Mouse (Mus musculus) E14TG2a.4 (cell line): ENCODE data around the gene Bpifa1.

ENCODE experiments used
- H3K27me3 ChIP-seq: 2 replicates; pipeline ENCODE4 v1.6.1; 2014; ENCODE audit warnings: low read length, control low read depth; ENCODE audit not compliant: insufficient read depth
- H3K36me3 ChIP-seq: 2 replicates; pipeline ENCODE4 v1.6.1; 2014; ENCODE audit warnings: low read length, control low read depth; ENCODE audit not compliant: insufficient read depth
- H3K4me1 ChIP-seq: replicated peaks from 2 replicates; pipeline ENCODE4 v1.6.1; 2014; ENCODE audit warnings: low read depth, low read length, control low read depth
- H3K4me3 ChIP-seq: replicated peaks from 2 replicates; pipeline ENCODE4 v1.5.1; 2014; ENCODE audit warnings: mild to moderate bottlenecking, low read length
- H3K9me3 ChIP-seq: 2 replicates; pipeline ENCODE4 v1.6.1; 2014; ENCODE audit warnings: low read length, control low read depth
- CTCF ChIP-seq: conservative IDR thresholded peaks from 2 replicates; pipeline ENCODE4 v1.5.1; 2014; ENCODE audit warnings: low read length
- NANOG ChIP-seq: IDR thresholded peaks from 2 replicates; pipeline ENCODE4 v1.6.1; 2014; ENCODE audit warnings: borderline replicate concordance, low read length, mixed read lengths
- POU5F1 ChIP-seq: IDR thresholded peaks from 2 replicates; pipeline ENCODE4 v1.6.1; 2014; ENCODE audit warnings: low read length, borderline replicate concordance

Bpifa1 gene

DNA sequence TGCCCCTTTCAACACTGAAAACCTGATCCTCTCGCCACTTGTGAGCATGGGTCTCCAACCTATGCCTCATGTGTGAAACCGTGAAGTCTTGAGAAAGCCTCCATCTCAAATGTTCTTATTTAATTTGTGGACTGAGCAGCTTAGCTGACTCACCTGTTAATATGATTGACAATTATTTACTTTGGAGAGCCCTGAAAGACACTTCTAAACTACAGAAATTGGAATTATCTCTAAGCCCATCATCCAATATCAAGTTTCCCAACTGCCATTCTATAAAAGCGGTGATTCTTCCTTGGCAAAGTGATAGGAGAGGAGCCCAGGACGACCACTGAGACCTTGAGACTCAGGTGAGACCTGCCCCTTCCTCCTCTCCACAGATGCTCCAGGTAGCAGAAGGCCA is at the start of gene Bpifa1:
Gene Bpifa1, plus strand, starts transcription at position 301 of the 400 bp plus-strand sequence.
- Histone ChIP-seq H3K27me3 (no peaks in the 10 kb centered on the region), H3K36me3 (no peaks in the 10 kb centered on the region), H3K9me3 (no peaks in the 10 kb centered on the region), H3K4me1 (no peaks in the 10 kb centered on the region), H3K4me3 (no peak within 1 kb of the TSS)
- TF ChIP-seq NANOG (no peak), POU5F1 (no peak), CTCF (no peak)

DNA sequence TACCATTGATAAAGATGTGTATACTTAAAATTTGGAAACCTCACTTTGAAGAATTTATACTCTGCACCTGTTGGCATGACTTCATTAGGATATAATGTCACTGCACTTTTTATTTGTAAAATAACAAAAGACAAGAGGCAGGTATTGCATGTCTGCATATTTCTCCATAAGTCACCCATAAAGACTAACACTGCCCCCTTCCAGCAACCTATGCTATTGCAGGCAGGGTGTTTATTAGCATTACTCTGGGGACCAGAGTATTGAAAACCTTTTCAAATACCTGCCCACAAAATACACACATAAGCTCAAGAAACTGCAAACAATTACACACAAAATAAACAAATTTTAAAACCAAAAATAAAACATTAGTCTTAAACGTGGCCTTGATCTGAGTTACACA is 44.9 kb upstream of the Bpifa1 start:
- Histone ChIP-seq H3K9me3 (no peaks in the 10 kb centered on the region), H3K4me1 (no peaks in the 10 kb centered on the region), H3K36me3 (no peaks in the 10 kb centered on the region), H3K4me3 (no peak overlapping the region), H3K27me3 (no peaks in the 10 kb centered on the region)
- peak; percentile 76 for TF ChIP-seq CTCF
- no peak for TF ChIP-seq NANOG
- no peak for TF ChIP-seq POU5F1

DNA sequence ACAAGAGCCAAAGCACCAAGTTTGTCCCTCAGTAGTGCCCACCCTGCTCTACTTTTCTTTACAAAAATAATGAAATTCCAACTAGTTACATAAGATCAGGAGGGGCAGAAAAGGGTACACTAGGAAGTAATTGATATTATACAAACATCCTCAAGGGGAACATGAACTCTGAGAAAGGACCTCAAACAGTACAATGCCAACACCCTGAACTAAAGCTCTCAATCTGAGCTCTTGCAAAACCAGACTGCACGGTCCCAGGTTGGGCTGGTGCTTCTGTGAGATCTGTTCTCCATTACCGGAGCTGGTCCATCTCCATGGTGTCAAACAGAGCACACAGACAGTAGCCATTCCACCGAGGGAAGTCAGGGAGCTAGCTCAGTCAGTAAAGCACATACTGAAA is 25.3 kb upstream of the Bpifa1 start:
- Histone ChIP-seq H3K36me3 (no peaks in the 10 kb centered on the region), H3K4me1 (no peaks in the 10 kb centered on the region), H3K4me3 (no peak overlapping the region), H3K9me3 (no peaks in the 10 kb centered on the region), H3K27me3 (no peaks in the 10 kb centered on the region)
- TF ChIP-seq POU5F1 (no peak), NANOG (no peak), CTCF (no peak)

DNA sequence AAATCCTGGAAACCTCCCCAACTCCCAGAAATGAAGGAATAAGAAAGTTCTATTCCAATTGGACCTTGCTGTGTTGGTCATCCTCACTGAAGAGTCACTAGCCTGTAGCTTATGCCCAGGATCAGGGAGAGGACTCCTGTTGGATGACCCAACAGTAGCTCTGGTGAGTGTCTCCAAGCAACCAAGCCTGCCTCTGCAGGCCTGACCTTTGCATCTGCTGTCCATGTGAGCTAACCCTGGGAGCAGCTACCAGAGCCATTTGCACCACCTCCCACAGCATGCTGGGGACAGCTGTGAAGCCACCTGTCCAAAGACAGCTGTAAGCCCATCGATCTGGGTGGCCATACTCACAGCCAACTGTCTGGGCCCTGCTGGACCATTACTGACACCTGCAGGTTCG is 12.6 kb upstream of the Bpifa1 start, which contains the start of gene Bpifa3:
Gene Bpifa3, plus strand, starts transcription at position 217 of the 400 bp plus-strand sequence.
- TF ChIP-seq NANOG (no peak), CTCF (no peak), POU5F1 (no peak)

DNA sequence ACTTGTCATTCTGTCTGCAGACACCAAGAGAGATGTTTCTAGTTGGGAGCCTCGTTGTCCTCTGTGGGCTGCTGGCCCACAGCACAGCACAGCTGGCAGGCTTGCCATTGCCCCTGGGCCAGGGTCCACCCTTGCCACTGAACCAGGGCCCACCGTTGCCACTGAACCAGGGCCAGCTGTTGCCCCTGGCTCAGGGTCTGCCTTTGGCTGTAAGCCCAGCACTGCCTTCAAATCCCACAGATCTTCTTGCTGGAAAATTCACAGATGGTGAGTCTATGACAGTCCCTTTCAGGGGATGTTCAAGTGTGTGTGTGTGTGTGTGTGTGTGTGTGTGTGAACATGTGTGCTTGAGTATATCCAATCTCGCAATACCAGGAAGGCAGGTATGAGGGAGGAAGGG is 1.1 kb downstream of the Bpifa1 start:
- Histone ChIP-seq H3K4me1 (no peaks in the 10 kb centered on the region), H3K4me3 (no peak overlapping the region), H3K9me3 (no peaks in the 10 kb centered on the region), H3K36me3 (no peaks in the 10 kb centered on the region), H3K27me3 (no peaks in the 10 kb centered on the region)
- TF ChIP-seq CTCF, result no peak
- TF ChIP-seq NANOG, result no peak
- no peak for TF ChIP-seq POU5F1

More for the DNA sequence above, 12.6 kb upstream of the Bpifa1 start, which contains the start of gene Bpifa3:
- Histone ChIP-seq H3K9me3 (no peaks in the 10 kb centered on the region), H3K4me3 (no peak within 1 kb of the TSS), H3K27me3 (no peaks in the 10 kb centered on the region), H3K4me1 (no peaks in the 10 kb centered on the region), H3K36me3 (no peaks in the 10 kb centered on the region)

DNA sequence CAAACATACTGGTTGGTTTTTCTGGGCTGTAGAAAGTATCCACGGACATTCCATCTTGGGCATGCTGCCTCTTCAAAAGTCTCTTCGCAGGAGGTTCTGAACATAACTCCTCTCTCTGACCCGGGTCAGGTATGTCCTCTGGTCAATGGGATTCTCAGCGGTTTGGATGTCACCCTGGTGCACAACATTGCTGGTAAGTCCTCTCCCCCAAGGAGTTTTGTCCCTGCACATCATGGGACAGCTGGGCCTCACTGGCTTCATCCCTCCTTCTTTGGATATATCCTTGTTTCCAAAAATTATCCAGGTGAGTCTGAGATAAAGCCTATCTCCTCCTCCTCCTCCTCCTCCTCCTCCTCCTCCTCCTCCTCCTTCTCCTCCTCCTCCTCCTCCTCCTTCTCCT is 4.8 kb downstream of the Bpifa1 start:
- Histone ChIP-seq H3K4me3 (no peak overlapping the region), H3K4me1 (no peaks in the 10 kb centered on the region), H3K27me3 (no peaks in the 10 kb centered on the region), H3K9me3 (no peaks in the 10 kb centered on the region), H3K36me3 (no peaks in the 10 kb centered on the region)
- TF ChIP-seq POU5F1 (no peak), CTCF (no peak), NANOG (no peak)

DNA sequence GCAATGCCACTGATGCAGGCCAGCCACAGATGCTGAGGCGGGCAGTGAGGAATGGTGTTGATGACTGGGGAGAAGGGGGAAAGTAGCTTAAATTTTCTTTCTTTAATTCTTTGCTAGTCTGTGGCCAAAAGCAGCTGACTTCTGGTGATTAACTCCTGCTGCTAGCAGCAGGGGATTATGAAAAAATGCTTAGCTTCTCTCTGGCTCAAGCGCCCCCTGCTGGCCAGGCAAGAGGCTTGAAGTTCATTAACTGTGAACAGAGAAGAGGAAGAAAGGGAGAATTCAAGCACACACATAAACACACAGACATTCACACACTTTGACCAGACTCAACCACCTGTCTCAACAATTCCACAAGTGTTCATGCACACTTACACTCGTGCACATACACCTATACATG is 15.8 kb downstream of the Bpifa1 start:
- H3K27me3 ChIP-seq, result no peaks in the 10 kb centered on the region
- no peak overlapping the region for H3K4me3 ChIP-seq
- H3K4me1 ChIP-seq, result no peaks in the 10 kb centered on the region
- peak; percentile 70 for TF ChIP-seq CTCF
- no peak for TF ChIP-seq POU5F1
- no peak for TF ChIP-seq NANOG
- H3K36me3 ChIP-seq, result no peaks in the 10 kb centered on the region
- H3K9me3 ChIP-seq, result no peaks in the 10 kb centered on the region

DNA sequence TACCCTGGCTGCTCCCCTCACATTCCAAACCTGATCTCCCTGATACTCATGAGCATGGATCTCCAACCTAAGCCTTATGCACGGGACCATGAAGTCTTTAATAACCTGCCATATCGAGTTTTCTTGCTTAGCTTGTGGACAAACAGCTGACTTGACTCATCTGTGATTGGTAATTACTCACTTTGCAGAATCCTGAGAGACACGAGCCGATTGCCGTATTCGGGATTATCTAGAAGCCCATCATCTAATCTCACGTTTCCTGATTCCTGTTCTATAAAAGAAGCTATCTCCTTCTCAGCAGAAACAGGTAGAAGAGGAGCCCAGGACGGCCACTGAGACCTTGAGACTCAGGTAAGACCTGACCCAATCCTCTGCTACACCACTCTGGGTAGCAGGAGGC is 19.6 kb downstream of the Bpifa1 start, which contains the start of gene Bpifa5:
Gene Bpifa5, plus strand, starts transcription at position 301 of the 400 bp plus-strand sequence.
- TF ChIP-seq NANOG (no peak), CTCF (no peak), POU5F1 (no peak)
- Histone ChIP-seq H3K4me1 (no peaks in the 10 kb centered on the region), H3K9me3 (no peaks in the 10 kb centered on the region), H3K27me3 (no peaks in the 10 kb centered on the region), H3K4me3 (no peak within 1 kb of the TSS), H3K36me3 (no peaks in the 10 kb centered on the region)

DNA sequence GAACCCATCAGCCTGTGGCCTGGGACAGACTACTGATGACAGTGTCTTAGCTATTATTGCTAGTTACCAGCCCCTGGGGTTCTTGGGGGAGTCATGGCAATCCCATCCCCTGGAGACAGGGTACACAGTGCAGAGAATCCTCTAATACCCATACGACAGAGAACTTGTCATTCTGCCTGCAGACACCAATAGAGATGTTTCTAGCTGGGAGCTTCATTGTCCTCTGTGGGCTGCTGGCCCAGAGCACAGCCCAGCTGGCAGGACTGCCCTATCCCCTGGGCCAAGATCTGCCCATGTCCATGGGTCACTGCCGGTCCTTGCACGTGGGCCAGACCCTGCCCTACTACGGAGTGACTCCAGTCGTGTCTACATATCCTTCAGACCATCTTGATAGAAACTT is 20.6 kb downstream of the Bpifa1 start:
- Histone ChIP-seq H3K36me3 (no peaks in the 10 kb centered on the region), H3K4me1 (no peaks in the 10 kb centered on the region), H3K9me3 (no peaks in the 10 kb centered on the region), H3K4me3 (no peak overlapping the region), H3K27me3 (no peaks in the 10 kb centered on the region)
- no peak for TF ChIP-seq POU5F1
